In the genomic region with DNA sequence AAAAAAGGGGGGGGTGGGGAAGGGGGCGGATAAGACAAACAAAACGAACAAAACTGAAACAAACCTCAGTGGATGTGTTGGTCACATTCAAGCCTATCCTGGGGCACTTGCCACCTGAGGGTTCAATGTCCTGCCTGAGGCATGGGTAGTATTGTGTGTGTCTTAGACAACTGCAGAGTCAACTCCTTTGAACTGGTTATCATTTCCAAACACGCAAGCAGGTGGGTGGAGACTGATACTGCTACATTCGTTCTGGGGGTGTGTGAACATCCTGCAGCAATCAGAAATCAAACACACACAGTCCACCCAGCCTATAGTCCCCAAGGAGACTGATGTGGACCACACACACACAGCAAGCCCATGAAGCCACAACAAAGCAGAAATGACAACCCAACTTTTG, we compare ENCODE assay signal across 18 mouse cellular contexts.
DNase-seq lines count a peak whose midpoint lies in the region; ATAC-seq and TF ChIP-seq lines count a peak whose summit lies in the region.
"Had no signal": no experiment of that assay in that cellular context is flagged by ENCODE, and none has a peak within 500 bp of the region (broad histone marks: within the 10 kb centered on the region; RNA-seq: fewer than 3 reads in every experiment).

No protein-coding gene starts in this region.

- no peaks in the 10 kb centered on the region for H3K36me3 ChIP-seq in lung, embryonic 14.5 days (ENCODE audit: insufficient read depth)
- no peaks in the 10 kb centered on the region for H3K36me3 ChIP-seq in liver, embryonic 14.5 days (replicated peaks; ENCODE audit: control insufficient read depth, insufficient read depth, low read depth)

- H3K4me3 ChIP-seq in lung, embryonic 14.5 days (ENCODE audit: low read depth, low read length), result no peak overlapping the region
- no peak overlapping the region for H3K4me3 ChIP-seq in lung, adult 2 months (replicated peaks; ENCODE audit: extremely low read depth, low read depth, low read length)
- H3K4me3 ChIP-seq in liver, embryonic 14.5 days (ENCODE audit: insufficient read depth in 1 of 2, low read depth in 2 of 2, low read length in 2 of 2), result no peak overlapping the region; a peak in 1 of 4 replicates
- H3K4me3 ChIP-seq: forebrain, embryonic 13.5 days; megakaryocyte, embryonic 14.5 days had no signal

- peak; percentile 76 for TF ChIP-seq EP300 in liver, embryonic 14.5 days (IDR thresholded peaks at IDR 0.05; ENCODE audit: low read depth)

- H3K27me3 ChIP-seq in lung, embryonic 14.5 days (ENCODE audit: insufficient read depth, low read length), result no peaks in the 10 kb centered on the region
- no peaks in the 10 kb centered on the region for H3K27me3 ChIP-seq in liver, embryonic 14.5 days (ENCODE audit: control insufficient read depth, insufficient read depth, low read length)
- H3K27me3 ChIP-seq: forebrain, embryonic 13.5 days; megakaryocyte, embryonic 14.5 days had no signal

- H3K9ac ChIP-seq in lung, embryonic 14.5 days, result no peak overlapping the region
- no peak overlapping the region for H3K9ac ChIP-seq in liver, embryonic 14.5 days (replicated peaks)
- H3K9ac ChIP-seq: forebrain, embryonic 13.5 days had no signal

- 59% methylated on average over 4 of the region's 4 CpGs for WGBS in lung, embryonic 14.5 days
- 72% methylated on average over 4 of the region's 4 CpGs for WGBS in lung, adult 2 months
- 4% methylated on average over 4 of the region's 4 CpGs for WGBS in liver, embryonic 14.5 days (ENCODE audit: insufficient replicate concordance)

- TF ChIP-seq POLR2A in lung, adult 2 months (IDR thresholded peaks at IDR 0.05; ENCODE audit: borderline replicate concordance, extremely low read depth, low read depth, low read length), result no peak

- H3K4me1 ChIP-seq in lung, embryonic 14.5 days (ENCODE audit: insufficient read depth), result 0 out of 2 replicates have a peak, but pooled peaks cover 5% of the 10 kb centered on the region
- no peaks in the 10 kb centered on the region for H3K4me1 ChIP-seq in lung, adult 2 months (ENCODE audit: control insufficient read depth, insufficient read depth, low read length)
- H3K4me1 ChIP-seq in liver, embryonic 14.5 days (replicated peaks; ENCODE audit: control insufficient read depth in 2 of 2, insufficient read depth in 2 of 2, low read length in 1 of 2), result peaks cover 0 to 8% of the 10 kb centered on the region in 2 experiments; a peak in 2 of 4 replicates
- H3K4me1 ChIP-seq: forebrain, embryonic 13.5 days; megakaryocyte, embryonic 14.5 days had no signal

- TF ChIP-seq CTCF in lung, embryonic 14.5 days (IDR thresholded peaks at IDR 0.05; ENCODE audit: low read depth), result no peak
- no peak for TF ChIP-seq CTCF in lung, adult 2 months (IDR thresholded peaks at IDR 0.05; ENCODE audit: insufficient read depth, low read length)
- TF ChIP-seq CTCF in liver, embryonic 14.5 days (IDR thresholded peaks at IDR 0.05; ENCODE audit: low read depth), result no peak

- no peaks in the 10 kb centered on the region for H3K9me3 ChIP-seq in lung, embryonic 14.5 days (ENCODE audit: low read depth, low read length)
- H3K9me3 ChIP-seq in liver, embryonic 14.5 days (ENCODE audit: control insufficient read depth, low read length), result no peaks in the 10 kb centered on the region
- H3K9me3 ChIP-seq: forebrain, embryonic 13.5 days; megakaryocyte, embryonic 14.5 days had no signal

- no peak overlapping the region for H3K4me2 ChIP-seq in lung, embryonic 14.5 days
- H3K4me2 ChIP-seq in liver, embryonic 14.5 days (ENCODE audit: low read depth), result no peak overlapping the region; the same call in 1 of the 2 replicates
- H3K4me2 ChIP-seq: forebrain, embryonic 13.5 days had no signal

- peak; percentile 11; the same call in 1 of the 2 replicates for ATAC-seq in lung, embryonic 14.5 days (ENCODE audit: insufficient read depth)
- ATAC-seq in liver, embryonic 14.5 days (ENCODE audit: insufficient read depth), result peak; percentile 93
- no peak for ATAC-seq in megakaryocyte, adult 5-6 weeks (ENCODE audit: poor library complexity, severe bottlenecking)
- ATAC-seq: forebrain, embryonic 13.5 days; inflammation-experienced regulatory T-cells, adult 6 months; lung, postnatal 0 days had no signal

- peak; percentile 28 for DNase-seq in embryo, embryonic 10 days (ENCODE audit: low spot score)
- DNase-seq in embryo, embryonic 11 days, result no peak
- DNase-seq in lung, embryonic 14.5 days, result no peak
- DNase-seq in lung, adult 2 months, result no peak
- peak; percentile 49 to 56 (median 51) for DNase-seq in liver, embryonic 14.5 days (ENCODE audit: low read depth in 3 of 3, low spot score in 3 of 3)
- DNase-seq in yolk sac, embryonic 10.5 days (ENCODE audit: low spot score), result peak; percentile 51
- DNase-seq in right cerebral cortex, adult 18-20 months, result no peak
- DNase-seq: adrenal gland, adult 2 months; cerebellum, adult 9-10 months; gastrocnemius, postnatal 25 days; spleen, adult 18-20 months; thymus, postnatal 36 days had no signal

- no peak overlapping the region for H3K27ac ChIP-seq in lung, embryonic 14.5 days (ENCODE audit: low read depth)
- no peak overlapping the region for H3K27ac ChIP-seq in liver, embryonic 14.5 days
- H3K27ac ChIP-seq: forebrain, embryonic 13.5 days; kidney, postnatal 0 days had no signal

Comparison
In these comparisons a context has a peak if more than half of its experiments do, and no peak if none do; other contexts are left out.
1. DNase-seq: peak in embryo, embryonic 10 days (single experiment), liver, embryonic 14.5 days (3 of 3) and yolk sac, embryonic 10.5 days (single experiment); none in embryo, embryonic 11 days (single experiment), lung, embryonic 14.5 days (single experiment), lung, adult 2 months (single experiment) and right cerebral cortex, adult 18-20 months (single experiment).